Mouse (Mus musculus) adrenal gland, adult 18-20 months (tissue): ENCODE results near the gene Rpain. TPM values are rescaled to one million over a fixed set of nuclear protein-coding genes. Genes with fewer than 3 reads are reported as not detected.

Source experiments
- DNase-seq, 2 experiments: peaks; one replicate each; pipeline ENCODE4 v3.0.0; 2021 to 2022; ENCODE audit warnings: low spot score in 2 of 2
- long read RNA-seq, 2 experiments: library from polyadenylated mRNA; stranded (forward); transcript quantifications; one replicate each; pipeline ENCODE4 v2.0.0; 2021
- total RNA-seq, 2 experiments: library from RNA; stranded (reverse); gene quantifications; 1 replicate in 1 of 2; 2 replicates in 1 of 2; pipeline ENCODE4 v1.2.3; 2021

Rpain gene
- 10 to 100 TPM; 24.5 to 28.7 TPM for total RNA-seq
- long read RNA-seq, experiment 1, transcript Rpain-201 (7 exons, 1,100 nt): major isoform, 8 of 13 reads
- long read RNA-seq, experiment 1, partial matches to known transcripts: 0 of 13 reads
- long read RNA-seq, experiment 1, other reads (novel, unspliced or antisense): 4 of 13 reads
- long read RNA-seq, experiment 2, transcript Rpain-201 (7 exons, 1,100 nt): major isoform, 19 of 26 reads
- long read RNA-seq, experiment 2, partial matches to known transcripts: 0 of 26 reads
- long read RNA-seq, experiment 2, other reads (novel, unspliced or antisense): 4 of 26 reads

GRCm38 (mm10) chr11:70969821-70970559, at the start of gene Rpain, which contains the start of gene Nup88:
Gene Rpain (plus strand): TSS chr11:70970213.
Gene Nup88 (minus strand): TSS chr11:70969973.
- peak; percentile 82 to 86 for DNase-seq

DNA sequence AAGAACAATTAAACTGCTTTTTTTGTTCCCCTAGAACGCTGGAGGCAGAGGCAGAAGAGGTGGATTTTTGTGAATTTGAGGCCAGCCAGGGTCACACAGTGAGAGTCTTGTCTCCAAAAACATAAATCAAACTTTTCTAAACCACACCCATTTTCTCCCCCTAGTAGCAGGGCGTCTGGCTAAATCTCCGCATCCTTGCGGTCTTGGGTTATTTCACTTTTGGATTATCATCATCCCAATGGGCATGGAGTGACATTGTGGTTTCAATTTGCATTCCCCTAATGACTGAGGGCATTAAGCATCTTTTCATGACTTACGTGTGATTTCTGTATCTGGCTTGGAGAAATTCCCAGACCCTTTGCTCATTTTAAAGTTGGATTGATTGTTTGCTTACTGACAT, 38.6 kb upstream of the Rpain start:
- DNase-seq: no peak

GRCm38 (mm10) chr11:70935316-70935715, 34.7 kb upstream of the Rpain start:
- DNase-seq: no peak

- no peak for DNase-seq
Measured at GRCm38 (mm10) chr11:70942596-70942995, 27.4 kb upstream of the Rpain start.

- no peak for DNase-seq
Measured at GRCm38 (mm10) chr11:70943651-70944050, 26.4 kb upstream of the Rpain start.

DNA sequence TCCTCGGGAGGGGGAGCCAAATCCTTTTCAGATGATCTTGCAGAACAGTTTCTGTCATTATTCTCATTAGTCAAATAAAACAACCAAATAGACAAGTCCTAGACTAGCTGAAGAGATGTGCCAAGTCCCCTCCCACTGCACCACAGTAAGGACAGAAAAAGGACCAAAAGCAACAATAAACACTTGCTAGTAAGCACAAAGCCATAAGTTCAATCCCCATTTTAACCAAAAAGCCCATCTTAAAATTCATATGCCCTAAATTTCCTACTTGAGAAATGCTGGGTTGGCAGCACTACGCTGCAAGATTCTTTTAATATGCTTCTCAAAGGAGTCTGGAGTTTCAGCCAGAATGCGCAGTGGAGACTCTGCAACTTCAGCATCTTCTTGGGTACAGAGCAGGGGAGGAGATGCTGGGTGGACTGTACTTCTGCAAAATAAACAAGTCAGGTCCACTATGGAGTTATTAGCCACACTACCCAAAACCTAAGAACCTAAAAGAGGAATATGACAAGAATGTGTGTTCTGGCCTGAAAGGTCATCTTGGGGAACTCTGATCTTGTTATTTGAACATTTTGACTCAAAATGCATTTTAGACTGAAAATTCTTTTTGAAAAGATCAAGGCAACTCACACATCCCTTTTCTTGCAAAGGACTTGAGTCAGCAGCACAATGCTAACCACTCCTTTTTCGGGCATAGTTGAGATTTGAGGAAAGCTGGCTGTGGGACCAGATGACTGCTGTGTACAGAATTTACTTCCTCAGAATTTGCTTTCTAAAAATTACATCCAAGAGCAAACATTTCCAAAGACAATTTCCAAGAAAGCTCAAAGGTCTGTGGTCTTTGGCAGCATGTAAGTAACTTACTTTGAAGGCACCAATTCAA, 24.8 kb upstream of the Rpain start:
- no peak for DNase-seq

GRCm38 (mm10) chr11:70954711-70955110, 15.3 kb upstream of the Rpain start:
- no peak for DNase-seq

GRCm38 (mm10) chr11:70960786-70961554, 9.0 kb upstream of the Rpain start:
- DNase-seq: no peak

GRCm38 (mm10) chr11:70964222-70964907, 5.6 kb upstream of the Rpain start:
- DNase-seq: no peak

DNA sequence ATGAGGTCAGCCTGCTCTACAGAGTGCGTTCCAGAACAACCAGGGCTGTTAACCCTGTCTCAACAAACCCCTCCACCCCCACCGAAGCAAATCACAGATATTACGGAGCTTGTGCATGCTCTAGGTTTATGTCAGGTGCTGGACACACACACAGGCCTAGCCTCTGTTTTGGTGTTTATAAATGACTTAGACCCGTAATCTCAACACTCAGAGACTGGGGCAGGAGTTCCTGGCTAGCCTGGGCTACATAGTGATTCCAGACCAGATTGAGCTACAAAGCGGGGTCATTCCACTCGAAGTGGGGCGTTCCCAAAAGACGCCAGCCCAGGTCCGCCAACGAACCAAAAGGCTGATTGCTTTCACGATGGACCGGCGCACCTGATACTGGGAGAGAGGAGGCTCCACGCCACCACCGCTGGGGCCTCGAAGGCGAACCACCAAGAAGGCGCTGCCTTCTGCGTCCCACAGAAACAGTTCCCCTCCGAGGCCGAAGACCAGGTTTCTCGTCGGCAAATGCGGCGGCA, 680 bp upstream of the Rpain start:
- DNase-seq: no peak

GRCm38 (mm10) chr11:70970560-70971540, 837 bp downstream of the Rpain start:
- DNase-seq: no peak

- DNase-seq: no peak
Measured at GRCm38 (mm10) chr11:70972586-70972985, 2.6 kb downstream of the Rpain start.

- no peak for DNase-seq
Measured at GRCm38 (mm10) chr11:70973947-70974346, 3.9 kb downstream of the Rpain start.

DNA sequence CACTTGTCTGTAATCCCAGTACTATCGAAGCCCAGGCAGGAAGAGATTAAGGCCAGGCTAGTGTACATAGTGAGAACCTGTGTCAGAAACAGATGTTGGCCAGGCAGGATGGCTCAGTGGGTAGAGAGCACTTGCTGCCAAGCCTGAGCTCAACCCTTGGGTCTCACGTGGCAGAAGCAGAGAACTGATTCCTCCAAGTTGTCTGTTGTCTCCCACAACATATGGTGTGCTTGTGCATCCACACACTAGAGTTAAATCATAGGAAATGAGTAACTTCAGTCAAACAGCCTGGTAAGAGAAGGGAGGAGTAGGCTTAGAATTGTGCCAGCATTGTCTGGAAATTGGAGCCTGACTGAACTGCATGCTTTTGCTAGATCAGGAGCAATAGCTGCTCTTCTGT, 5.2 kb downstream of the Rpain start:
- DNase-seq: no peak

DNA sequence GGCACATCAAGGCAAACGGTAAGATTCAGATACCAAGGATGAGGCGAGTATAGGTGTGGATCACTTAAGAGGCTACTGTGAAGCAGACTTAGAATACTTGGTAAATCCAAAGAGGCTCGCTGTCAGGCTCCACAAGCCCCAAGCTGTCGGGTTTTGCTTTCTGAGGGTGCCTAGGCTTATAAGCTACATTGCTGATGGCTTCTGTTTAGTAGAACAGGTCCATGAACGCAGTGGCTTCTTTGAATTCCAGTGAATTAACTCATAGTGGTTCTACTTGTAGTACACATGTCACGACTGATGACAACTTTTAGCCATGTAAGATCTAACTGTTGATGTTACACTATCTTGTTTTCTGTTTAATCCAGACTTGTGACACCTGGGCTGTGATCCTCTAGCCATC, 7.3 kb downstream of the Rpain start:
- DNase-seq: no peak

- no peak for DNase-seq
Measured at GRCm38 (mm10) chr11:70980232-70980631, 10.2 kb downstream of the Rpain start.

DNA sequence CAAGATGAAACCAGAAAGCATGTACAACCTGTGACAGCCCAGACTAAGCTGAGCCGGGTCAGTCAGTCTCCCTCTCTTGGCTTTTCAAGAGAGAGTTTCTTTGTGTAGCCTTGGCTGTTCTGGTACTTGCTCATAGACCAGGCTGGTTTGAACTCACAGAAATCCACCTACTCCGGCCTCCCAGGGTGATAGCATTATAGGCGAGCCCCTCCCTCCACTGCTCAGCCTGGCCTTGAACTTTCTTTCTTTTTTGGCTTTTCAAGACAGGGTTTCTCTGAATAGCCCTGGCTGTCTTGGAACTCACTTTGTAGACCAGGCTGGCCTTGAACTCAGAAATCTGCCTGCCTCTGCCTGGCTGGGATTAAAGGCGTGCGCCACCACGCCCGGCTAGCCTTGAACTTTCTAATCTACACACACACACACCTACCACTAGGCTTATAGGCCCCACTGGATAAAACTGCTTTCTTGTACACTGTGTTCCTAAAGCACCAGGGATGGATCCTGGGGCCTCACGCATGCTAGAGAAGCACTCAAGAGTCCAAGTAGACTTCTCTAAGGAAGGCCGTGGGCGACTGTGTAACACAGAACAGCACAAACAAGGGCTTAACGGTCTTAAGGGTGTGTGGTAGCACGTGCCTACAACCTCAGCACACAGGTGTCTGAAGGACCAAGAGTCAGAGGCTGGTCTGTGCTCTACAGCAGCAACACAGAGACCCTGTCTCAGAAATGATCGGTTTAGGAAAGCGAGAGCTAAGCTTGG, 10.9 kb downstream of the Rpain start:
- DNase-seq: no peak

GRCm38 (mm10) chr11:70982030-70982429, 12.0 kb downstream of the Rpain start:
- DNase-seq: no peak
